Mouse (Mus musculus): ENCODE measurements around the gene Zg16. TPM values are rescaled to one million over a fixed set of nuclear protein-coding genes. Genes with fewer than 3 reads are reported as not detected.

Gene Zg16
- polyA plus RNA-seq, 1 experiment = not detected

DNA sequence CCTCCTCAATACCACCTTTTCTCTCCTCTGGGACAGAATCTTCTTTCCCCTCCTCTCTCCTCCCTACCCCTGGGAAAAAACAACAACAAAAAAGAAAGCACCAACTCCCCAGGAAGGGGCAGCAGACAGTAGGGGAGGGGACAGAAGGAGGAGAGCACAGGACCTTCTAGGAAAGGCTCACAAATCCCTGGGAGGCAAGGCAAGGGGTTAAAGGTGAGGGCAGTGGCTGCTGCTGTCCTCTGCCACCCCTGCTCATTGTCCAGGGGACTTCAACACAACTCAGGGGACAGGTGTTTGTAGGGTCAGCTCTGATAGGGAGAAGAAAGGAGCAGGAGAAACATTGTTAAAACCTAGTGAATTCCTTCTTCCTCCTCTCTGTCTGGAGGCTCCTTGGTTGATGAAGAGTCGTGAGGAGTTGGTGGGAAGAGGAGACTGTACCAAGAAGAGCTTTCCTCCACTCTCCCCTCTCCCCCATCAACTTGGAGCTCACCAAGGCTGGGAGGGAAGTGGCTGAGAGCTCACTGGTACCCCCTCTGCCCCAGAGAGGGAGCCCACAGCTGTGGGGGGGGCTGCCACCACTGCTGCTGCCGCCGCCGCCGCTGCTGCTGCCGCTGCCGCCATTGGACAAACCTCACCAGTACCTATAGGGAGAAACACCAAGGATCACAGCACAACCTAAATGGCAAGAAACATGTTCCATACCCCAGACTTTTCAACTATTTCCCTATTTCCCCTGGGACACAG, 64.4 kb downstream of the Zg16 start:
- H3K9ac ChIP-seq (ENCODE audit: low read depth, poor library complexity, severe bottlenecking) = peak overlapping the region; percentile 92
- H3K27ac ChIP-seq (ENCODE audit: insufficient read depth, low read length) = peak overlapping the region; percentile 37
- peaks cover 24% of the 10 kb centered on the region for H3K36me3 ChIP-seq (ENCODE audit: control insufficient read depth, insufficient read depth, low read length, poor library complexity, severe bottlenecking)
- H3K9me3 ChIP-seq (replicated peaks; ENCODE audit: control insufficient read depth, insufficient read depth, low read length, poor library complexity, severe bottlenecking) = no peaks in the 10 kb centered on the region
- H3K4me1 ChIP-seq (ENCODE audit: control insufficient read depth, insufficient read depth, low read length) = no peaks in the 10 kb centered on the region
- TF ChIP-seq POLR2A (IDR thresholded peaks at IDR 0.05; ENCODE audit: insufficient read depth, low read length) = no peak
- TF ChIP-seq EP300 (IDR thresholded peaks at IDR 0.05; ENCODE audit: insufficient read depth, low read depth, low read length) = no peak
- TF ChIP-seq CTCF (IDR thresholded peaks at IDR 0.05; ENCODE audit: low read depth, low read length) = no peak
- no peaks in the 10 kb centered on the region for H3K27me3 ChIP-seq (ENCODE audit: control insufficient read depth, insufficient read depth, low read length, poor library complexity, severe bottlenecking)
- peak overlapping the region; percentile 73 for H3K4me3 ChIP-seq (ENCODE audit: low read depth, low read length)

DNA sequence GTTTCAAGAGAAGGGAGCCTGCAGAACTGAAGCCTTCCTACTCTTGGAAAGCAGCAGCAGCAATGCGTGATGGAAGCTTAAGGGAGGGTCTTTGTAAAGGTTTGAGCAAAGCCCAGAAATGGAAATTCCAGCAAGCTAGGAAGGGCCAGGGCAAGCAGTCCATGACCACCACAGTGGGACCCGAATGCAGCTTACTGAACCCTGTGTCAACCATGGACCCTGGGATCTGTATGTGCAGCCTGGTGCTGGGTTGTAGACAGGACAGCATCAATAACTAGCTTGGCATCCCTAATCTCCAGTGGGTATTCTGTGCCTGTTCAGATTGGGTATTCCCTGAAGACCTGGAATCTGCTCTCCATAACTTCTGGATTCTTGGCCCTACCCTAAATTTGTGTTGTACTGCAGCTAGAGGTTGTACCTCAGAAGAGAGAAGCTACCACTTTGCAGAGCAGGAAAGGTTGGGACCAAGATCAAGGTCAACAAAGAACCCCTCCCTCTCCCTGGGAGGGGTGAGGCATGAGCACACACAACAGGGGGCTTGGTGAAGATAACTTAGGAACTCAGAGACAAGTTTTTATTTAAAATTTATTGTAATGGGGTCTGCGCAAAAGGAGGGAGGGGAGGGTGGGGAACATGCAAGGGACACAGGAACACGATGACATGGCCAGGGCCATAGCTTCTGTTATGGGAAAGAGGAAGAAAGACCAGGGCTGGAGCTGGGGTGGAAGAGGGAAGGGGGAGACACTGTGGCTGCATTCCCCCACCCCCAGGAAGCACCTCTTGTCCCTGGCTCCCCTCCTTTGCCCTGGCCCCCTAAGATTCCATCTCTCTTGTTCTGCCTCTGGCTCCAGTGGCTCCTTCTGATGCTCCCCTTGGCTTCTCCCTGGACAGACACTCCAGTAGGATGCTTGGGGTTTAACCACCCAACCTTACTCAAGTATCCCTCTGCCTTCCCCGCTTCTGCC, 65.3 kb downstream of the Zg16 start:
- H3K4me1 ChIP-seq (ENCODE audit: control insufficient read depth, insufficient read depth, low read length) = no peaks in the 10 kb centered on the region
- H3K27me3 ChIP-seq (ENCODE audit: control insufficient read depth, insufficient read depth, low read length, poor library complexity, severe bottlenecking) = no peaks in the 10 kb centered on the region
- TF ChIP-seq EP300 (IDR thresholded peaks at IDR 0.05; ENCODE audit: insufficient read depth, low read depth, low read length) (no peak), POLR2A (IDR thresholded peaks at IDR 0.05; ENCODE audit: insufficient read depth, low read length) (no peak)

DNA sequence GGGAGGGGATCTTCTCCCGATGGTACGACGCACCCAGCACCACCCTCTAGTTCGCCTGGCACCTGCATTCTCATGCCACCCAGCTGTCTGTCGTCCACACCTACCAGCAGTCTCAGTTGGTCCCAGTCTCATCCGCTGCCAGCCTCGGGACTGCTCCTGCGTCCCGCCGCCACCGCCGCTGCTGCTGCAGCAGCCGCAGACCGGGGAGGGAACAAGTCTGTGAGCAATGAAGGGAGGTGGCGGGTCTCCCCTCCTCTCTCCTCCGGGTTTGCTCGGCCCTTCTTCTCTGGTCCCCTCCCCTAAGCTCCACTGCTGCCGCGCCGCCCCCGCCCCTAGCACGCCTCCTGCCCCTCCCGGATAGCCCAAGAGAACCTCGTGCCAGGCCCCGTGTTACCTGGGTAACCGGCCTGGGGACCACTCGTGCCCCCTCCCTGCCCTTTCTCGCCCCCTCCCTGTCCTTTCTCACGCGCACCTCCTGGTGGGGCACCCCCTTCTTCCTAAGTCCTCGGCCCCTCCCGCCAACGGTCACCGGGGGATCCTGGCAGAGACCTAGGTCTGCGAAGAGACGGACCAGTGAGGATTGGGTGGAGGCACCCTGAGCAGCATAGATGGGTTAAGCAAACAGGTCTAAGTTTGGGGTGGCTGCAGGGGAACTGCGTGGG, 66.1 kb downstream of the Zg16 start, which contains the start of the genes Gm42742 and Prrt2:
TSS of gene Gm42742 (minus strand) at position 197 of the 662 bp plus-strand sequence.
TSS of gene Prrt2 (minus strand) at position 311 of the 662 bp plus-strand sequence.
- Histone ChIP-seq H3K9me3 (replicated peaks; ENCODE audit: control insufficient read depth, insufficient read depth, low read length, poor library complexity, severe bottlenecking) (no peaks in the 10 kb centered on the region), H3K27me3 (ENCODE audit: control insufficient read depth, insufficient read depth, low read length, poor library complexity, severe bottlenecking) (no peaks in the 10 kb centered on the region), H3K9ac (ENCODE audit: low read depth, poor library complexity, severe bottlenecking) (peak within 1 kb of the TSS; percentile 57), H3K4me3 (ENCODE audit: low read depth, low read length) (peak within 1 kb of the TSS; percentile 64), H3K4me1 (ENCODE audit: control insufficient read depth, insufficient read depth, low read length) (no peaks in the 10 kb centered on the region), H3K36me3 (ENCODE audit: control insufficient read depth, insufficient read depth, low read length, poor library complexity, severe bottlenecking) (peaks cover 24% of the 10 kb centered on the region), H3K27ac (ENCODE audit: insufficient read depth, low read length) (peak within 1 kb of the TSS; percentile 6)
- no peak for TF ChIP-seq CTCF (IDR thresholded peaks at IDR 0.05; ENCODE audit: low read depth, low read length)
- TF ChIP-seq POLR2A (IDR thresholded peaks at IDR 0.05; ENCODE audit: insufficient read depth, low read length) = no peak
- TF ChIP-seq EP300 (IDR thresholded peaks at IDR 0.05; ENCODE audit: insufficient read depth, low read depth, low read length) = no peak

More for the DNA sequence above, 65.3 kb downstream of the Zg16 start:
- peak overlapping the region; percentile 37 for H3K27ac ChIP-seq (ENCODE audit: insufficient read depth, low read length)
- H3K36me3 ChIP-seq (ENCODE audit: control insufficient read depth, insufficient read depth, low read length, poor library complexity, severe bottlenecking) = peaks cover 24% of the 10 kb centered on the region
- peak overlapping the region; percentile 64 for H3K4me3 ChIP-seq (ENCODE audit: low read depth, low read length)
- H3K9ac ChIP-seq (ENCODE audit: low read depth, poor library complexity, severe bottlenecking) = peak overlapping the region; percentile 57
- no peaks in the 10 kb centered on the region for H3K9me3 ChIP-seq (replicated peaks; ENCODE audit: control insufficient read depth, insufficient read depth, low read length, poor library complexity, severe bottlenecking)

GRCm38 (mm10) chr7:127020491-127020890, 66.6 kb downstream of the Zg16 start:
- no peak for TF ChIP-seq POLR2A (IDR thresholded peaks at IDR 0.05; ENCODE audit: insufficient read depth, low read length)
- no peak for TF ChIP-seq CTCF (IDR thresholded peaks at IDR 0.05; ENCODE audit: low read depth, low read length)
- Histone ChIP-seq H3K27me3 (ENCODE audit: control insufficient read depth, insufficient read depth, low read length, poor library complexity, severe bottlenecking) (no peaks in the 10 kb centered on the region), H3K9me3 (replicated peaks; ENCODE audit: control insufficient read depth, insufficient read depth, low read length, poor library complexity, severe bottlenecking) (no peaks in the 10 kb centered on the region), H3K9ac (ENCODE audit: low read depth, poor library complexity, severe bottlenecking) (peak overlapping the region; percentile 57), H3K27ac (ENCODE audit: insufficient read depth, low read length) (no peak overlapping the region), H3K4me3 (ENCODE audit: low read depth, low read length) (peak overlapping the region; percentile 64), H3K4me1 (ENCODE audit: control insufficient read depth, insufficient read depth, low read length) (no peaks in the 10 kb centered on the region), H3K36me3 (ENCODE audit: control insufficient read depth, insufficient read depth, low read length, poor library complexity, severe bottlenecking) (peaks cover 26% of the 10 kb centered on the region)

GRCm38 (mm10) chr7:127020031-127020430, 67.1 kb downstream of the Zg16 start:
- no peak for TF ChIP-seq EP300 (IDR thresholded peaks at IDR 0.05; ENCODE audit: insufficient read depth, low read depth, low read length)
- no peak for TF ChIP-seq CTCF (IDR thresholded peaks at IDR 0.05; ENCODE audit: low read depth, low read length)
- TF ChIP-seq POLR2A (IDR thresholded peaks at IDR 0.05; ENCODE audit: insufficient read depth, low read length) = no peak
- H3K4me1 ChIP-seq (ENCODE audit: control insufficient read depth, insufficient read depth, low read length) = no peaks in the 10 kb centered on the region
- no peak overlapping the region; the same call in 1 of the 2 replicates for H3K9ac ChIP-seq (ENCODE audit: low read depth, poor library complexity, severe bottlenecking)
- H3K27ac ChIP-seq (ENCODE audit: insufficient read depth, low read length) = no peak overlapping the region
- H3K27me3 ChIP-seq (ENCODE audit: control insufficient read depth, insufficient read depth, low read length, poor library complexity, severe bottlenecking) = no peaks in the 10 kb centered on the region
- H3K36me3 ChIP-seq (ENCODE audit: control insufficient read depth, insufficient read depth, low read length, poor library complexity, severe bottlenecking) = peaks cover 29% of the 10 kb centered on the region
- no peaks in the 10 kb centered on the region for H3K9me3 ChIP-seq (replicated peaks; ENCODE audit: control insufficient read depth, insufficient read depth, low read length, poor library complexity, severe bottlenecking)
- no peak overlapping the region for H3K4me3 ChIP-seq (ENCODE audit: low read depth, low read length)

Measured in ES-Bruce4 (cell line).